Mouse (Mus musculus) MEL (cell line): ENCODE data around the gene Lrrfip2. TPM values are rescaled to one million over a fixed set of nuclear protein-coding genes. Genes with fewer than 3 reads are reported as not detected.
A peak's percentile ranks its signal among the peaks of the same experiment; 100 is the strongest.

Experiments used
- DNase-seq: peaks from one replicate; pipeline ENCODE4 v3.0.0; 2011; ENCODE audit warnings: low read depth, low spot score
- H3K27ac ChIP-seq: 2 replicates; pipeline ENCODE4 v1.5.1; 2012; ENCODE audit warnings: low read depth, mild to moderate bottlenecking, control low read depth, low read length, moderate library complexity; ENCODE audit not compliant: control insufficient read depth
- H3K27me3 ChIP-seq, 2 experiments: fragments of 150-350 bp in 1 of 2; sonication (generic) in 1 of 2; 2 replicates each; pipeline ENCODE4 v1.6.1; 2012; ENCODE audit warnings: low read length in 2 of 2, mild to moderate bottlenecking in 2 of 2, improper control_type of control experiment in 1 of 2, moderate library complexity in 1 of 2; ENCODE audit not compliant: insufficient read depth in 2 of 2, control insufficient read depth in 1 of 2
- H3K36me3 ChIP-seq, 2 experiments: 2 replicates each; pipeline ENCODE4 v1.6.1; 2012 to 2014; ENCODE audit warnings: low read length in 2 of 2, improper control_type of control experiment in 1 of 2, inconsistent platforms in 1 of 2, mild to moderate bottlenecking in 1 of 2; ENCODE audit not compliant: insufficient read depth in 2 of 2, control insufficient read depth in 1 of 2
- H3K4me1 ChIP-seq, 2 experiments: fragments of 150-350 bp in 1 of 2; sonication (generic) in 1 of 2; 2 replicates each; pipeline ENCODE4 v1.6.1; 2012; ENCODE audit warnings: low read length in 2 of 2, improper control_type of control experiment in 1 of 2, mild to moderate bottlenecking in 1 of 2; ENCODE audit not compliant: insufficient read depth in 2 of 2, control insufficient read depth in 1 of 2
- H3K4me3 ChIP-seq, 2 experiments: fragments of 150-350 bp in 1 of 2; sonication (generic) in 1 of 2; 2 replicates each; pipeline ENCODE4 v1.5.1; 2012; ENCODE audit warnings: low read depth in 2 of 2, low read length in 2 of 2, mild to moderate bottlenecking in 2 of 2, moderate library complexity in 2 of 2, control low read depth in 1 of 2, improper control_type of control experiment in 1 of 2; ENCODE audit not compliant: control insufficient read depth in 1 of 2, insufficient read depth in 1 of 2
- H3K79me2 ChIP-seq: 2 replicates; pipeline ENCODE4 v1.6.1; 2012; ENCODE audit warnings: mild to moderate bottlenecking, low read length, moderate library complexity; ENCODE audit not compliant: control insufficient read depth, poor library complexity, insufficient read depth
- H3K9ac ChIP-seq: 2 replicates; pipeline ENCODE4 v1.6.1; 2012; ENCODE audit warnings: low read depth, mild to moderate bottlenecking, control low read depth, low read length, moderate library complexity; ENCODE audit not compliant: control insufficient read depth, poor library complexity, severe bottlenecking
- H3K9me3 ChIP-seq: fragments of 150-350 bp; sonication (generic); replicated peaks from 2 replicates; pipeline ENCODE4 v1.6.1; 2012; ENCODE audit warnings: mild to moderate bottlenecking, low read length, improper control_type of control experiment, moderate library complexity; ENCODE audit not compliant: insufficient read depth
- BHLHE40 ChIP-seq: IDR thresholded peaks from 2 replicates; pipeline ENCODE4 v1.6.1; 2012; ENCODE audit warnings: low read depth, mild to moderate bottlenecking, inconsistent platforms, low read length, improper control_type of control experiment, borderline replicate concordance
- CTCF ChIP-seq, 3 experiments: IDR thresholded peaks in 2 of 3; conservative IDR thresholded peaks in 1 of 3; 2 replicates each; pipeline ENCODE4 v1.5.1; 2011 to 2012; ENCODE audit warnings: low read length in 3 of 3, low read depth in 2 of 3, mild to moderate bottlenecking in 2 of 3, improper control_type of control experiment in 1 of 3, inconsistent platforms in 1 of 3, mixed read lengths in 1 of 3, moderate library complexity in 1 of 3; ENCODE audit not compliant: control insufficient read depth in 1 of 3, insufficient read depth in 1 of 3, poor library complexity in 1 of 3, severe bottlenecking in 1 of 3
- ELF1 ChIP-seq: IDR thresholded peaks from 2 replicates; pipeline ENCODE4 v1.6.1; 2014; ENCODE audit warnings: low read depth, mild to moderate bottlenecking, inconsistent platforms, low read length, improper control_type of control experiment, moderate library complexity
- EP300 ChIP-seq, 2 experiments: IDR thresholded peaks; 2 replicates each; pipeline ENCODE4 v1.6.1; 2011; ENCODE audit warnings: improper control_type of control experiment in 2 of 2, low read length in 2 of 2, low read depth in 1 of 2, mild to moderate bottlenecking in 1 of 2
- JUND ChIP-seq: IDR thresholded peaks from 2 replicates; pipeline ENCODE4 v1.6.1; 2011; ENCODE audit warnings: low read depth, mild to moderate bottlenecking, improper control_type of control experiment, low read length
- MAZ ChIP-seq: IDR thresholded peaks from 2 replicates; pipeline ENCODE4 v1.6.1; 2012; ENCODE audit warnings: low read depth, mild to moderate bottlenecking, inconsistent platforms, low read length, improper control_type of control experiment
- MXI1 ChIP-seq: IDR thresholded peaks from 2 replicates; pipeline ENCODE4 v1.6.1; 2011; ENCODE audit warnings: mild to moderate bottlenecking, low read depth, low read length, improper control_type of control experiment
- MYC ChIP-seq: IDR thresholded peaks from 2 replicates; pipeline ENCODE4 v1.6.1; 2011; ENCODE audit warnings: low read depth, mild to moderate bottlenecking, low read length, improper control_type of control experiment, moderate library complexity
- NRF1 ChIP-seq: IDR thresholded peaks from 2 replicates; pipeline ENCODE4 v1.6.1; 2014; ENCODE audit warnings: low read depth, mild to moderate bottlenecking, inconsistent platforms, low read length, improper control_type of control experiment, moderate library complexity; ENCODE audit not compliant: poor library complexity, insufficient read depth, severe bottlenecking
- POLR2AphosphoS5 ChIP-seq: IDR thresholded peaks from 2 replicates; pipeline ENCODE4 v1.6.1; 2012; ENCODE audit warnings: low read depth, borderline replicate concordance, mild to moderate bottlenecking, inconsistent platforms, low read length, moderate library complexity, mixed read lengths
- RAD21 ChIP-seq: IDR thresholded peaks from 2 replicates; pipeline ENCODE4 v1.6.1; 2011; ENCODE audit warnings: mild to moderate bottlenecking, low read depth, low read length, improper control_type of control experiment
- SIN3A ChIP-seq: IDR thresholded peaks from 2 replicates; pipeline ENCODE4 v1.6.1; 2012; ENCODE audit warnings: low read length, improper control_type of control experiment, inconsistent platforms
- SMC3 ChIP-seq: IDR thresholded peaks from 2 replicates; pipeline ENCODE4 v1.6.1; 2011; ENCODE audit warnings: low read depth, low read length, improper control_type of control experiment
- TCF12 ChIP-seq: IDR thresholded peaks from 2 replicates; pipeline ENCODE4 v1.6.1; 2014; ENCODE audit warnings: low read depth, mild to moderate bottlenecking, inconsistent platforms, low read length, improper control_type of control experiment, moderate library complexity
- UBTF ChIP-seq: IDR thresholded peaks from 2 replicates; pipeline ENCODE4 v1.6.1; 2012; ENCODE audit warnings: low read depth, mild to moderate bottlenecking, inconsistent platforms, low read length, improper control_type of control experiment, moderate library complexity, borderline replicate concordance; ENCODE audit not compliant: insufficient read depth
- ZC3H11A ChIP-seq: IDR thresholded peaks from 2 replicates; pipeline ENCODE4 v1.6.1; 2012; ENCODE audit warnings: low read depth, mild to moderate bottlenecking, inconsistent platforms, low read length, improper control_type of control experiment
- ZKSCAN1 ChIP-seq: IDR thresholded peaks from 2 replicates; pipeline ENCODE4 v1.6.1; 2012; ENCODE audit warnings: low read depth, mild to moderate bottlenecking, inconsistent platforms, low read length, improper control_type of control experiment, moderate library complexity
- ZMIZ1 ChIP-seq: IDR thresholded peaks from 2 replicates; pipeline ENCODE4 v1.6.1; 2012; ENCODE audit warnings: low read depth, mild to moderate bottlenecking, inconsistent platforms, low read length, improper control_type of control experiment, moderate library complexity
- polyA plus RNA-seq, 2 experiments: library from polyadenylated mRNA; stranded (reverse) in 1 of 2; unstranded in 1 of 2; fragments of >175 nt in 1 of 2; fragments of >200 nt in 1 of 2; gene quantifications; 2 replicates each; pipeline versions ENCODE4 v1.2.1 to v1.2.4; 2012; ENCODE audit warnings: low replicate concordance in 2 of 2, low read depth in 1 of 2; ENCODE audit not compliant: insufficient read length in 2 of 2, insufficient read depth in 1 of 2, missing spikeins in 1 of 2
- total RNA-seq: library from RNA; depleted of rRNA; stranded (reverse); fragments of 300-350 nt; gene quantifications from 2 replicates; pipeline ENCODE4 v1.2.3, GENCODE M21; 2012

Gene Lrrfip2
- total and polyA plus RNA-seq, 3 experiments, result 26.0 to 42.7 TPM; not detected in 1

GRCm38 (mm10) chr9:111093094-111093493 lies 24.3 kb upstream of the Lrrfip2 start:
- peaks cover 3 to 23% of the 10 kb centered on the region in 2 experiments; a peak in 3 of 4 replicates for H3K4me1 ChIP-seq
- H3K27me3 ChIP-seq, result no peaks in the 10 kb centered on the region
- TF ChIP-seq TCF12, result no peak
- 0 out of 2 replicates have a peak, but pooled peaks have one; percentile 35 for TF ChIP-seq MAZ
- TF ChIP-seq ZKSCAN1, result no peak
- TF ChIP-seq RAD21, result peak; percentile 90
- TF ChIP-seq BHLHE40, result no peak
- TF ChIP-seq NRF1, result no peak
- TF ChIP-seq CTCF (IDR thresholded peaks at IDR 0.05 in 2 of 3, conservative IDR thresholded peaks at IDR 0.05 in 1 of 3; ENCODE audit: control insufficient read depth in 1 of 3, insufficient read depth in 1 of 3, low read depth in 2 of 3, low read length in 3 of 3, poor library complexity in 1 of 3, severe bottlenecking in 1 of 3), result peak; percentile 89 to 94 (median 92)
- no peak for TF ChIP-seq UBTF
- peak; percentile 96 for TF ChIP-seq SMC3
- peak; percentile 33; the same call in 1 of the 2 replicates for TF ChIP-seq SIN3A
- peak; percentile 84 for TF ChIP-seq ZC3H11A
- TF ChIP-seq ELF1, result no peak
- TF ChIP-seq ZMIZ1, result no peak
- TF ChIP-seq POLR2AphosphoS5, result no peak
- TF ChIP-seq MXI1, result no peak
- TF ChIP-seq MYC, result no peak
- TF ChIP-seq EP300 (IDR thresholded peaks at IDR 0.05; ENCODE audit: low read depth in 1 of 2, low read length in 2 of 2), result no peak
- DNase-seq, result peak; percentile 75
- H3K27ac ChIP-seq, result no peak overlapping the region
- no peaks in the 10 kb centered on the region for H3K9me3 ChIP-seq
- no peaks in the 10 kb centered on the region for H3K79me2 ChIP-seq
- peaks cover 0 to 5% of the 10 kb centered on the region in 2 experiments; a peak in 2 of 4 replicates for H3K36me3 ChIP-seq
- H3K4me3 ChIP-seq, result no peak overlapping the region
- no peak overlapping the region for H3K9ac ChIP-seq

DNA sequence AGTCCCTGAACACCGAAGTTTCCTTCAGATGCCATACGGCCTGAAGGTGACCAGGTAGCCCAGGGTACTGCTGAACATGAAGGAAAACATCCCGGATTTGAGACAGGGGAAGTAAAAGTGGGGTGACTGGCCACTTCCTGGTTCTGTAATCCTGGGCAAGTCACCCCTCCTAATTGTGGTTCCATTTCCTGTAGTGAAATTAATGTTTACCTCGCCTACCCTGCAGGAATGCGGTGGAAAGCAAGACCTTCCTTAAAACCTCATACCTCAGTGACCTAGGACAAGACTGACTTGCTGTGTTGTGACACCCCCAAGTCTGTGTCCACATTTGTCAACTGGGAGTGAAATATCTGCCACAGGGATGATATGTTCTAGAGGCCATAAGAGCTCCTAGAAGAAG lies 22.8 kb upstream of the Lrrfip2 start:
- DNase-seq, result peak; percentile 32
- no peak overlapping the region for H3K9ac ChIP-seq
- no peaks in the 10 kb centered on the region for H3K9me3 ChIP-seq
- peaks cover 0 to 4% of the 10 kb centered on the region in 2 experiments; a peak in 2 of 4 replicates for H3K36me3 ChIP-seq
- H3K27me3 ChIP-seq, result no peaks in the 10 kb centered on the region; a peak in 1 of 4 replicates
- H3K79me2 ChIP-seq, result no peaks in the 10 kb centered on the region
- no peak overlapping the region for H3K27ac ChIP-seq
- peaks cover 3 to 11% of the 10 kb centered on the region in 2 experiments; a peak in 3 of 4 replicates for H3K4me1 ChIP-seq
- H3K4me3 ChIP-seq, result no peak overlapping the region
- TF ChIP-seq ZC3H11A, result no peak
- no peak for TF ChIP-seq SMC3
- no peak for TF ChIP-seq JUND
- no peak for TF ChIP-seq ELF1
